Mouse (Mus musculus) lung, postnatal 0 days (tissue): ENCODE measurements around the gene Sf3b2. TPM values are rescaled to one million over a fixed set of nuclear protein-coding genes. Genes with fewer than 3 reads are reported as not detected.

Experiments
- ATAC-seq: fragments of 200-750 bp; cut with Nextera tagmentation; 2 replicates; pipeline ENCODE4 v1.8.0; 2017; ENCODE audit warnings: moderate library complexity
- DNase-seq: peaks from one replicate; pipeline ENCODE4 v3.0.0-alpha.2; 2016; ENCODE audit warnings: low spot score
- H3K27ac ChIP-seq: fragments of 300-500 bp; sonication (generic); 2 replicates; pipeline ENCODE4 v1.5.1; 2014; ENCODE audit warnings: antibody characterized with exemption, mild to moderate bottlenecking, low read length, mixed read lengths
- H3K27me3 ChIP-seq: fragments of 300-500 bp; sonication (generic); replicated peaks from 2 replicates; pipeline ENCODE4 v1.6.1; 2014; ENCODE audit warnings: low read length, mixed read lengths; ENCODE audit not compliant: insufficient read depth
- H3K36me3 ChIP-seq: fragments of 300-500 bp; sonication (generic); 2 replicates; pipeline ENCODE4 v1.6.1; 2014; ENCODE audit warnings: low read length, mixed read lengths; ENCODE audit not compliant: insufficient read depth
- H3K4me1 ChIP-seq: fragments of 300-500 bp; sonication (generic); 2 replicates; pipeline ENCODE4 v1.6.1; 2014; ENCODE audit warnings: antibody characterized with exemption, low read depth, low read length, mixed read lengths; ENCODE audit not compliant: insufficient read depth
- H3K4me2 ChIP-seq: fragments of 300-500 bp; sonication (generic); replicated peaks from 2 replicates; pipeline ENCODE4 v1.6.1; 2014; ENCODE audit warnings: low read depth, mild to moderate bottlenecking, low read length, moderate library complexity, mixed read lengths
- H3K4me3 ChIP-seq: fragments of 300-500 bp; sonication (generic); 2 replicates; pipeline ENCODE4 v1.5.1; 2014; ENCODE audit warnings: low read depth, low read length
- H3K9ac ChIP-seq: fragments of 300-500 bp; sonication (generic); replicated peaks from 2 replicates; pipeline ENCODE4 v1.6.1; 2014; ENCODE audit warnings: low read depth, mild to moderate bottlenecking
- H3K9me3 ChIP-seq: fragments of 300-500 bp; sonication (generic); 2 replicates; pipeline ENCODE4 v1.6.1; 2016; ENCODE audit warnings: low read length, mixed read lengths
- CTCF ChIP-seq: IDR thresholded peaks from 2 replicates; pipeline ENCODE4 v1.5.1; 2016; ENCODE audit warnings: antibody characterized with exemption, mild to moderate bottlenecking
- EP300 ChIP-seq: IDR thresholded peaks from 2 replicates; pipeline ENCODE4 v1.6.1; 2016; ENCODE audit warnings: antibody characterized with exemption, mild to moderate bottlenecking, control low read depth
- WGBS: fragments of 180-500 bp; shearing (Covaris S2); extraction: QIAGEN DNeasy Blood & Tissue Kit; methylation state at CpG from one replicate; pipeline ENCODE4 v1.1.7; 2014; 5-methylcytosine and 5-hydroxymethylcytosine counted together
- polyA plus RNA-seq: library from polyadenylated mRNA; unstranded; fragments of >200 nt; fragmentation: Nextera tagmentation; extraction: Ambion mirVana; gene quantifications from 2 replicates; pipeline ENCODE4 v1.2.1, GENCODE M21; 2015

Sf3b2 gene
- polyA plus RNA-seq, 1 experiment from 2014 or later: 200 TPM

DNA sequence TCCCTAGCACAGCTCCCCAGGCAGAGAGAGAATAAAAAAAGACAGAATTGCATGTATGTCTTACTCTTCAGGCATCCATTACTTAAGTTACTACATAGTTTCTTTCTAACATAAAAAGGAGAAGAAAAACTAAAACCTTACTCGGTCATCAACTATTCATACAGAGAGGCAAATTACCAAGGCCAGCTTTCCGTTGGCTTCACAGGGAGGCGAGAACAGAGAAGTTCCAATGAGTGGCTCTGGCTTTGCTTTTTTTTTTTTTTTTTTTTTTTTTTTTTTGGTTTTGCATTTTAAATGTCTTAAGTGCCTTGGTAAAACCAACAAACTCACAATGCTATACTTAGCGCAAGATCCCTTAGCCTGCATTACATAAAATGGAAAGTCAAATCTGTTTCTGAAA, 62.6 kb downstream of the Sf3b2 start:
- H3K9me3 ChIP-seq: no peaks in the 10 kb centered on the region
- H3K4me2 ChIP-seq: no peak overlapping the region
- no peaks in the 10 kb centered on the region for H3K4me1 ChIP-seq
- H3K9ac ChIP-seq: no peak overlapping the region
- H3K27ac ChIP-seq: no peak overlapping the region
- H3K4me3 ChIP-seq: no peak overlapping the region
- ATAC-seq: no peak
- 85% methylated on average over 4 of the region's 4 CpGs for WGBS
- no peak for DNase-seq
- TF ChIP-seq CTCF (no peak), EP300 (no peak)
- H3K27me3 ChIP-seq: no peaks in the 10 kb centered on the region
- no peaks in the 10 kb centered on the region for H3K36me3 ChIP-seq

GRCm38 (mm10) chr19:5230110-5230509, 65.1 kb downstream of the Sf3b2 start:
- H3K9ac ChIP-seq: no peak overlapping the region
- ATAC-seq (no peak), DNase-seq (no peak)
- H3K4me1 ChIP-seq: no peaks in the 10 kb centered on the region
- no peak for TF ChIP-seq CTCF
- TF ChIP-seq EP300: no peak
- H3K36me3 ChIP-seq: no peaks in the 10 kb centered on the region
- H3K4me2 ChIP-seq: no peak overlapping the region
- H3K9me3 ChIP-seq: no peaks in the 10 kb centered on the region
- 75% methylated on average over 2 of the region's 2 CpGs for WGBS
- no peak overlapping the region for H3K4me3 ChIP-seq
- no peak overlapping the region for H3K27ac ChIP-seq
- no peaks in the 10 kb centered on the region for H3K27me3 ChIP-seq

DNA sequence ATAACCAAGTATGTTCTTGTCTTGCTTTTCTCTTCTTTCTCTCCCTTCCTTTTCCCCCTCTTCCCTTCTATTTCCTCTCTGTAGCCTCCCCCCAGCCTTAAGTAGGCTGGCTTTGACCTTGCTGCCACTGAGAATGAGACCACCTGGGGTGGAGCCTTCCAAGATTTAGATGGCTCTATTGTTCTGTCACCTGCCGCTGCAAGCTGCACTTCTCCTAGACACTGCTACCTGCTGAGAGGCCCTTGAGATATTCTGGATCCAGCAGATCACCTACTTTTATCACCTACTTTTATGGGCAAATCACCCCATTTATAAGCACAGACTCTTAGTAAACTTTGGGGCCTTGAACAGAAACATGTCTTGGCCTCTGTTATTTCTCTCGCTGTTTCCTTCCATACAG, 70.6 kb downstream of the Sf3b2 start:
- Histone ChIP-seq H3K4me1 (no peaks in the 10 kb centered on the region), H3K36me3 (no peaks in the 10 kb centered on the region), H3K27me3 (no peaks in the 10 kb centered on the region), H3K9ac (no peak overlapping the region), H3K27ac (no peak overlapping the region), H3K9me3 (no peaks in the 10 kb centered on the region), H3K4me3 (no peak overlapping the region), H3K4me2 (no peak overlapping the region)
- TF ChIP-seq CTCF: no peak
- TF ChIP-seq EP300: no peak
- no peak for DNase-seq
- 68% methylated on average over 2 of the region's 2 CpGs for WGBS
- no peak for ATAC-seq

DNA sequence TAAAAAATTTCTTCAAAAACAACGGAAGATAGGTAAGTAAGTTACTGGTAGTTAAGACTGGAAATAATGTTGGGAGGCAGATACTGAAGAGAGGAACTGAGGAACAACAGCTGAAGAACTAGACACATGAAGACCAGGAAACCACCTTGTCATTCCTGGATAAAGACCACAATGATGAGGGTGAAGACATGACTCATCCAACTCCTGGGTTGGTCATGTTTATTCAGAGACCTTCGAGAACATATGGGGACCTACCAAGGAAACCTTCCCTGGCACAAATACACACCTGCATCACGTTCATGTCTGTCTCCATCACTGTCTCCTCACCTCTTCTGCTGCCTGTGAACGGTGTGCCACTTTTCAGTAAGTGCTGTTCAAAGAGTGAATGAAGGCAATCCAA, 71.2 kb downstream of the Sf3b2 start:
- no peak for ATAC-seq
- DNase-seq: no peak
- Histone ChIP-seq H3K9me3 (no peaks in the 10 kb centered on the region), H3K4me3 (no peak overlapping the region), H3K4me2 (no peak overlapping the region), H3K27ac (no peak overlapping the region), H3K27me3 (no peaks in the 10 kb centered on the region), H3K9ac (no peak overlapping the region), H3K4me1 (no peaks in the 10 kb centered on the region), H3K36me3 (no peaks in the 10 kb centered on the region)
- TF ChIP-seq EP300 (no peak), CTCF (no peak)
- WGBS: 79% methylated on average over 4 of the region's 4 CpGs

Other genes with a start within 250 kb of the Sf3b2 start
- 1.7 and 1.9 TPM in 2 replicates for gene Rin1, start 245.0 kb downstream of the Sf3b2 start, polyA plus RNA-seq
- 23.1 and 25.1 TPM in 2 replicates for gene Cd248, start 227.4 kb downstream of the Sf3b2 start, polyA plus RNA-seq
- 4.1 and 4.5 TPM in 2 replicates for gene Tmem151a, start 209.9 kb downstream of the Sf3b2 start, polyA plus RNA-seq
- gene Yif1a, start 206.9 kb downstream of the Sf3b2 start, polyA plus RNA-seq: 93.3 and 105 TPM in 2 replicates
- 0.70 and 0.89 TPM in 2 replicates for gene Cnih2, start 196.9 kb downstream of the Sf3b2 start, polyA plus RNA-seq
- gene Rab1b, start 188.4 kb downstream of the Sf3b2 start, polyA plus RNA-seq: 228 and 240 TPM in 2 replicates
- 10.1 and 10.8 TPM in 2 replicates for gene Klc2, start 176.9 kb downstream of the Sf3b2 start, polyA plus RNA-seq
- 9.3 and 10.4 TPM in 2 replicates for gene Pacs1, start 22.3 kb downstream of the Sf3b2 start, polyA plus RNA-seq
- 0.55 and 0.57 TPM in 2 replicates for gene Gal3st3, start 2.9 kb upstream of the Sf3b2 start, polyA plus RNA-seq
- not detected in 2 replicates for gene Catsper1, start 40.3 kb upstream of the Sf3b2 start, polyA plus RNA-seq
- gene Cst6, start 54.1 kb upstream of the Sf3b2 start, polyA plus RNA-seq: 0.65 and 1.4 TPM in 2 replicates
- 21.5 and 25.4 TPM in 2 replicates for gene Eif1ad, start 71.3 kb upstream of the Sf3b2 start, polyA plus RNA-seq
- gene Banf1, start 71.7 kb upstream of the Sf3b2 start, polyA plus RNA-seq: 182 and 191 TPM in 2 replicates
- 35.2 and 43.5 TPM in 2 replicates for gene Sart1, start 93.2 kb upstream of the Sf3b2 start, polyA plus RNA-seq
- gene Tsga10ip, start 107.1 kb upstream of the Sf3b2 start, polyA plus RNA-seq: 1.1 TPM in 2 replicates
- gene Drap1, start 129.5 kb upstream of the Sf3b2 start, polyA plus RNA-seq: 352 and 379 TPM in 2 replicates
- gene AI837181, start 129.7 kb upstream of the Sf3b2 start, polyA plus RNA-seq: 61.7 and 63.6 TPM in 2 replicates
- 0.31 TPM in 1 of 2 replicates, not detected in the other for gene Fosl1, start 152.1 kb upstream of the Sf3b2 start, polyA plus RNA-seq
- gene Ccdc85b, start 162.4 kb upstream of the Sf3b2 start, polyA plus RNA-seq: 14.4 and 18.0 TPM in 2 replicates
- gene Fibp, start 165.2 kb upstream of the Sf3b2 start, polyA plus RNA-seq: 133 and 135 TPM in 2 replicates
- 2.6 and 2.8 TPM in 2 replicates for gene Ctsw, start 173.1 kb upstream of the Sf3b2 start, polyA plus RNA-seq
- 91.8 and 96.1 TPM in 2 replicates for gene Efemp2, start 178.5 kb upstream of the Sf3b2 start, polyA plus RNA-seq
- gene Mus81, start 192.9 kb upstream of the Sf3b2 start, polyA plus RNA-seq: 46.7 and 50.2 TPM in 2 replicates
- 1,591 and 1,653 TPM in 2 replicates for gene Cfl1, start 195.0 kb upstream of the Sf3b2 start, polyA plus RNA-seq
- gene 1700020D05Rik, start 208.3 kb upstream of the Sf3b2 start, polyA plus RNA-seq: not detected in 2 replicates
- 3.6 and 3.7 TPM in 2 replicates for gene Snx32, start 215.1 kb upstream of the Sf3b2 start, polyA plus RNA-seq